Mouse (Mus musculus) lung, adult 2 months (tissue): Measurements from ENCODE around the gene Gria4.

Experiments used
- CTCF ChIP-seq: fragments of 200-500 bp; IDR thresholded peaks from 2 replicates; pipeline ENCODE4 v1.5.1; 2011; ENCODE audit warnings: mild to moderate bottlenecking, low read length, control low read depth; ENCODE audit not compliant: insufficient read depth
- POLR2A ChIP-seq: fragments of 200-500 bp; IDR thresholded peaks from 2 replicates; pipeline ENCODE4 v1.6.1; 2011; ENCODE audit warnings: low read depth, mild to moderate bottlenecking, control low read depth, low read length, borderline replicate concordance; ENCODE audit errors: extremely low read depth

GRCm38 (mm10) chr9:4486428-4486827, 309.6 kb downstream of the Gria4 start:
- TF ChIP-seq CTCF (no peak), POLR2A (no peak)
